Mouse (Mus musculus): ENCODE measurements around the gene Batf2. TPM values are rescaled to one million over a fixed set of nuclear protein-coding genes. Genes with fewer than 3 reads are reported as not detected.
A peak's percentile ranks its signal among the peaks of the same experiment; 100 is the strongest.
"Not testable (repeated sequence)": the region's sequence is repeated elsewhere in the genome, so short reads cannot be mapped to it uniquely, and the experiment has no call there.

The Batf2 gene
- polyA plus RNA-seq, 1 experiment = not detected

GRCm38 (mm10) chr19:6126789-6127580 lies 13.8 kb upstream of the Batf2 start:
- H3K27ac ChIP-seq (ENCODE audit: control insufficient read depth, insufficient read depth, low read depth, low read length, poor library complexity) = no peak overlapping the region
- peaks cover 2% of the 10 kb centered on the region; the same call in 1 of the 2 replicates for H3K4me1 ChIP-seq (ENCODE audit: control insufficient read depth, insufficient read depth, low read length)
- 50% methylated on average over 10 of the region's 10 CpGs for WGBS
- TF ChIP-seq CTCF (IDR thresholded peaks at IDR 0.05; ENCODE audit: control insufficient read depth, insufficient read depth, low read length) (no peak), POLR2A (IDR thresholded peaks at IDR 0.05; ENCODE audit: borderline replicate concordance, control insufficient read depth, low read depth, low read length) (no peak)
- peak overlapping the region; percentile 76 for H3K4me3 ChIP-seq (replicated peaks; ENCODE audit: control insufficient read depth, low read depth, low read length)

- under 1% methylated on average over 32 of the region's 32 CpGs for WGBS
- Histone ChIP-seq H3K27ac (ENCODE audit: control insufficient read depth, insufficient read depth, low read depth, low read length, poor library complexity) (peak within 1 kb of the TSS; percentile 96), H3K4me1 (ENCODE audit: control insufficient read depth, insufficient read depth, low read length) (peaks cover 2% of the 10 kb centered on the region; the same call in 1 of the 2 replicates), H3K4me3 (replicated peaks; ENCODE audit: control insufficient read depth, low read depth, low read length) (peak within 1 kb of the TSS; percentile 76)
- TF ChIP-seq CTCF (IDR thresholded peaks at IDR 0.05; ENCODE audit: control insufficient read depth, insufficient read depth, low read length) (no peak), POLR2A (IDR thresholded peaks at IDR 0.05; ENCODE audit: borderline replicate concordance, control insufficient read depth, low read depth, low read length) (peak; percentile 78; the same call in 1 of the 2 replicates)
Observed at GRCm38 (mm10) chr19:6127760-6128341, 12.9 kb upstream of the Batf2 start, which contains the start of gene Snx15. Gene Snx15 (minus strand): TSS chr19:6128304.

GRCm38 (mm10) chr19:6130414-6131128 lies 10.2 kb upstream of the Batf2 start:
- WGBS = 61% methylated on average over 7 of the region's 7 CpGs
- H3K4me3 ChIP-seq (replicated peaks; ENCODE audit: control insufficient read depth, low read depth, low read length); H3K4me1 ChIP-seq (ENCODE audit: control insufficient read depth, insufficient read depth, low read length); H3K27ac ChIP-seq (ENCODE audit: control insufficient read depth, insufficient read depth, low read depth, low read length, poor library complexity): not testable (repeated sequence)

GRCm38 (mm10) chr19:6132171-6132827 lies 8.5 kb upstream of the Batf2 start:
- 70% methylated on average over 7 of the region's 7 CpGs for WGBS
- no peak for TF ChIP-seq CTCF (IDR thresholded peaks at IDR 0.05; ENCODE audit: control insufficient read depth, insufficient read depth, low read length)
- TF ChIP-seq POLR2A (IDR thresholded peaks at IDR 0.05; ENCODE audit: borderline replicate concordance, control insufficient read depth, low read depth, low read length) = no peak
- H3K27ac ChIP-seq (ENCODE audit: control insufficient read depth, insufficient read depth, low read depth, low read length, poor library complexity) = peak overlapping the region; percentile 37
- no peak overlapping the region for H3K4me3 ChIP-seq (replicated peaks; ENCODE audit: control insufficient read depth, low read depth, low read length)
- H3K4me1 ChIP-seq (ENCODE audit: control insufficient read depth, insufficient read depth, low read length) = peaks cover 6% of the 10 kb centered on the region; the same call in 1 of the 2 replicates

GRCm38 (mm10) chr19:6133197-6133596 lies 7.6 kb upstream of the Batf2 start:
- not testable (repeated sequence) for H3K4me1 ChIP-seq (ENCODE audit: control insufficient read depth, insufficient read depth, low read length); H3K27ac ChIP-seq (ENCODE audit: control insufficient read depth, insufficient read depth, low read depth, low read length, poor library complexity); H3K4me3 ChIP-seq (replicated peaks; ENCODE audit: control insufficient read depth, low read depth, low read length)
- 31% methylated on average over 1 of the region's 1 CpGs for WGBS

GRCm38 (mm10) chr19:6136397-6136796 lies 4.4 kb upstream of the Batf2 start:
- TF ChIP-seq POLR2A (IDR thresholded peaks at IDR 0.05; ENCODE audit: borderline replicate concordance, control insufficient read depth, low read depth, low read length) (no peak), CTCF (IDR thresholded peaks at IDR 0.05; ENCODE audit: control insufficient read depth, insufficient read depth, low read length) (no peak)
- Histone ChIP-seq H3K27ac (ENCODE audit: control insufficient read depth, insufficient read depth, low read depth, low read length, poor library complexity) (no peak overlapping the region), H3K4me1 (ENCODE audit: control insufficient read depth, insufficient read depth, low read length) (peaks cover 6% of the 10 kb centered on the region; the same call in 1 of the 2 replicates), H3K4me3 (replicated peaks; ENCODE audit: control insufficient read depth, low read depth, low read length) (no peak overlapping the region)
- 85% methylated on average over 3 of the region's 3 CpGs for WGBS

- WGBS = 82% methylated on average over 6 of the region's 6 CpGs
- Histone ChIP-seq H3K4me1 (ENCODE audit: control insufficient read depth, insufficient read depth, low read length) (no peaks in the 10 kb centered on the region), H3K4me3 (replicated peaks; ENCODE audit: control insufficient read depth, low read depth, low read length) (peak overlapping the region; percentile 5), H3K27ac (ENCODE audit: control insufficient read depth, insufficient read depth, low read depth, low read length, poor library complexity) (no peak overlapping the region; the same call in 1 of the 2 replicates)
- TF ChIP-seq POLR2A (IDR thresholded peaks at IDR 0.05; ENCODE audit: borderline replicate concordance, control insufficient read depth, low read depth, low read length) (no peak), CTCF (IDR thresholded peaks at IDR 0.05; ENCODE audit: control insufficient read depth, insufficient read depth, low read length) (no peak)
Observed at GRCm38 (mm10) chr19:6139701-6140100, 1.1 kb upstream of the Batf2 start.

- WGBS = under 1% methylated on average over 16 of the region's 16 CpGs
Observed at GRCm38 (mm10) chr19:6140374-6140677, 457 bp upstream of the Batf2 start.

More at GRCm38 (mm10) chr19:6140374-6140677, 457 bp upstream of the Batf2 start:
- Histone ChIP-seq H3K4me3 (replicated peaks; ENCODE audit: control insufficient read depth, low read depth, low read length) (peak overlapping the region; percentile 77), H3K27ac (ENCODE audit: control insufficient read depth, insufficient read depth, low read depth, low read length, poor library complexity) (peak overlapping the region; percentile 81), H3K4me1 (ENCODE audit: control insufficient read depth, insufficient read depth, low read length) (no peaks in the 10 kb centered on the region)
- TF ChIP-seq CTCF (IDR thresholded peaks at IDR 0.05; ENCODE audit: control insufficient read depth, insufficient read depth, low read length) (no peak), POLR2A (IDR thresholded peaks at IDR 0.05; ENCODE audit: borderline replicate concordance, control insufficient read depth, low read depth, low read length) (no peak)
